19 mouse cellular contexts compared by ENCODE assay signal in the genomic region with DNA sequence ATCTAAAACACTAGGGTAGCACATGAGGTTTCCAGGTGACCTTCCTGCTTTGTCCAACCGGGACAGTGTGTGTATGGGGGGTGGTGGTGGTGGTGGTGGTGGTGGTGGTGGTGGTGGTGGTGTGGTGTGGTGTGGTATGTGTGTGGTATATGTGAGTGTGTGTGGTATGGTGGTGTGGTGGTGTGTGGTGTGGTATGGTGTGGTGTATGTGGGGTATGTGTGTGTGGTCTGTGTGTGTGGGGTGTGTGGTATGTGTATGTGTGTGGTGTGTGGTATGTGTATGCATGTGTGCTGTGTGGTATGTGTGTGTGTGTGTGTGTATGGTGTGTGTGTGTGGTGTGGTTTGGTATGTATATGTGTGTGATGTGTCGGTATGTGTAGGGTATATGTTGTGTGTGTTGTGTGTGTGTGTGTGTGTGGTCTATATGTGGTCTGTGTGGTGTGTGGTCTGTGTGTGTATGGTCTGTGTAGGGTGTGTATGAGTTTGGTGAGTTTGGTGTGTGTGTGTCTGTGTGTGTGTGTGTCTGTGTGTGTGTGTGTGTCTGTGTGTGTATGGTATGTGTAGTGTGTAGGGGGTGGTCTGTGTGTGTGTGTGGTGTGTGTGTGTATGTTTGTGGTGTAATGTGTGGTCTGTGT.
DNase-seq lines count a peak whose midpoint lies in the region; ATAC-seq lines count a peak whose summit lies in the region.
"Had no signal": no experiment of that assay in that cellular context is flagged by ENCODE, and none has a peak within 500 bp of the region (broad histone marks: within the 10 kb centered on the region; RNA-seq: fewer than 3 reads in every experiment).

No protein-coding gene starts in this region.

- no peak overlapping the region for H3K9ac ChIP-seq in hindbrain, embryonic 13.5 days
- no peak overlapping the region for H3K9ac ChIP-seq in hindbrain, embryonic 11.5 days (ENCODE audit: low read depth, low read length)
- H3K9ac ChIP-seq in midbrain, embryonic 11.5 days (ENCODE audit: low read length): no peak overlapping the region
- H3K9ac ChIP-seq in limb, embryonic 12.5 days (replicated peaks): no peak overlapping the region
- H3K9ac ChIP-seq in midbrain, embryonic 16.5 days (ENCODE audit: low read depth, low read length): no peak overlapping the region
- H3K9ac ChIP-seq: stomach, embryonic 15.5 days had no signal

- 92% methylated on average over 2 of the region's 2 CpGs for WGBS in hindbrain, embryonic 13.5 days
- WGBS in hindbrain, embryonic 11.5 days: 93% methylated on average over 2 of the region's 2 CpGs
- 90% methylated on average over 2 of the region's 2 CpGs for WGBS in midbrain, embryonic 11.5 days
- 93% methylated on average over 2 of the region's 2 CpGs for WGBS in midbrain, embryonic 10.5 days
- 88% methylated on average over 2 of the region's 2 CpGs for WGBS in limb, embryonic 12.5 days
- 86% methylated on average over 2 of the region's 2 CpGs for WGBS in midbrain, embryonic 16.5 days

- no peaks in the 10 kb centered on the region for H3K9me3 ChIP-seq in hindbrain, embryonic 13.5 days
- no peaks in the 10 kb centered on the region for H3K9me3 ChIP-seq in hindbrain, embryonic 11.5 days (ENCODE audit: control insufficient read depth, low read length)
- H3K9me3 ChIP-seq in midbrain, embryonic 11.5 days (ENCODE audit: control insufficient read depth, low read length): no peaks in the 10 kb centered on the region
- H3K9me3 ChIP-seq in midbrain, embryonic 10.5 days (replicated peaks): no peaks in the 10 kb centered on the region
- no peaks in the 10 kb centered on the region for H3K9me3 ChIP-seq in limb, embryonic 12.5 days
- H3K9me3 ChIP-seq in midbrain, embryonic 16.5 days (replicated peaks; ENCODE audit: control insufficient read depth, low read length, poor library complexity, severe bottlenecking): no peaks in the 10 kb centered on the region
- H3K9me3 ChIP-seq: stomach, embryonic 15.5 days had no signal

- no peaks in the 10 kb centered on the region for H3K36me3 ChIP-seq in hindbrain, embryonic 13.5 days
- H3K36me3 ChIP-seq in hindbrain, embryonic 11.5 days (ENCODE audit: control insufficient read depth, insufficient read depth, low read length): no peaks in the 10 kb centered on the region
- H3K36me3 ChIP-seq in midbrain, embryonic 11.5 days (ENCODE audit: control insufficient read depth, insufficient read depth, low read length): no peaks in the 10 kb centered on the region
- no peaks in the 10 kb centered on the region for H3K36me3 ChIP-seq in midbrain, embryonic 10.5 days
- no peaks in the 10 kb centered on the region for H3K36me3 ChIP-seq in limb, embryonic 12.5 days
- no peaks in the 10 kb centered on the region for H3K36me3 ChIP-seq in midbrain, embryonic 16.5 days (ENCODE audit: control insufficient read depth, insufficient read depth, low read length)
- H3K36me3 ChIP-seq: stomach, embryonic 15.5 days had no signal

- peak; percentile 67 for ATAC-seq in hindbrain, embryonic 13.5 days (ENCODE audit: low FRiP score)
- no peak for ATAC-seq in hindbrain, embryonic 11.5 days (ENCODE audit: low FRiP score)
- ATAC-seq in midbrain, embryonic 11.5 days (ENCODE audit: low FRiP score): peak; percentile 28; the same call in 1 of the 2 replicates
- ATAC-seq in limb, embryonic 12.5 days (ENCODE audit: insufficient number of reproducible peaks, insufficient read depth, low FRiP score, low TSS enrichment, low read depth): 0 out of 2 replicates have a peak, but pooled peaks have one; percentile 60
- ATAC-seq in midbrain, embryonic 16.5 days: peak; percentile 37; the same call in 1 of the 2 replicates
- ATAC-seq: activated CD4-positive, CD25-positive, alpha-beta regulatory T cell, adult 4 months; Patski had no signal

- 0 out of 2 replicates have a peak, but pooled peaks cover 10% of the 10 kb centered on the region for H3K27me3 ChIP-seq in hindbrain, embryonic 13.5 days
- no peaks in the 10 kb centered on the region for H3K27me3 ChIP-seq in hindbrain, embryonic 11.5 days (ENCODE audit: control insufficient read depth, insufficient read depth, low read length)
- H3K27me3 ChIP-seq in midbrain, embryonic 11.5 days (ENCODE audit: control insufficient read depth, insufficient read depth, low read length): no peaks in the 10 kb centered on the region; the same call in 1 of the 2 replicates
- peaks cover 17% of the 10 kb centered on the region for H3K27me3 ChIP-seq in midbrain, embryonic 10.5 days (ENCODE audit: low read depth, poor library complexity, severe bottlenecking)
- no peaks in the 10 kb centered on the region for H3K27me3 ChIP-seq in limb, embryonic 12.5 days
- no peaks in the 10 kb centered on the region for H3K27me3 ChIP-seq in midbrain, embryonic 16.5 days (ENCODE audit: control insufficient read depth, insufficient read depth, low read depth, low read length)
- H3K27me3 ChIP-seq: Patski; stomach, embryonic 15.5 days had no signal

- H3K27ac ChIP-seq in hindbrain, embryonic 13.5 days: no peak overlapping the region
- no peak overlapping the region for H3K27ac ChIP-seq in hindbrain, embryonic 11.5 days (ENCODE audit: low read depth, low read length)
- no peak overlapping the region for H3K27ac ChIP-seq in midbrain, embryonic 11.5 days (ENCODE audit: low read depth, low read length)
- H3K27ac ChIP-seq in midbrain, embryonic 10.5 days (replicated peaks): no peak overlapping the region
- 0 out of 2 replicates have a peak overlapping the region, but pooled peaks have one; percentile 82 for H3K27ac ChIP-seq in limb, embryonic 12.5 days
- H3K27ac ChIP-seq in midbrain, embryonic 16.5 days (ENCODE audit: low read length): no peak overlapping the region
- H3K27ac ChIP-seq: stomach, embryonic 15.5 days had no signal

- H3K4me1 ChIP-seq in hindbrain, embryonic 13.5 days (replicated peaks): peaks cover 19% of the 10 kb centered on the region
- peaks cover 3% of the 10 kb centered on the region for H3K4me1 ChIP-seq in hindbrain, embryonic 11.5 days (replicated peaks; ENCODE audit: control insufficient read depth, insufficient read depth, low read length)
- peaks cover 10% of the 10 kb centered on the region; the same call in 1 of the 2 replicates for H3K4me1 ChIP-seq in midbrain, embryonic 11.5 days (ENCODE audit: control insufficient read depth, insufficient read depth, low read length)
- peaks cover 34% of the 10 kb centered on the region for H3K4me1 ChIP-seq in midbrain, embryonic 10.5 days
- peaks cover 34% of the 10 kb centered on the region for H3K4me1 ChIP-seq in limb, embryonic 12.5 days (replicated peaks)
- peaks cover 6% of the 10 kb centered on the region; the same call in 1 of the 2 replicates for H3K4me1 ChIP-seq in midbrain, embryonic 16.5 days (ENCODE audit: control insufficient read depth, insufficient read depth, low read length)

- no peak overlapping the region for H3K4me3 ChIP-seq in hindbrain, embryonic 13.5 days
- no peak overlapping the region for H3K4me3 ChIP-seq in hindbrain, embryonic 11.5 days (ENCODE audit: low read depth, low read length)
- no peak overlapping the region for H3K4me3 ChIP-seq in midbrain, embryonic 11.5 days (ENCODE audit: low read depth, low read length)
- no peak overlapping the region for H3K4me3 ChIP-seq in midbrain, embryonic 10.5 days
- H3K4me3 ChIP-seq in limb, embryonic 12.5 days (replicated peaks): no peak overlapping the region
- no peak overlapping the region for H3K4me3 ChIP-seq in midbrain, embryonic 16.5 days (ENCODE audit: low read depth, low read length)
- H3K4me3 ChIP-seq: myocyte; stomach, embryonic 15.5 days had no signal

- H3K4me2 ChIP-seq in hindbrain, embryonic 13.5 days: no peak overlapping the region
- H3K4me2 ChIP-seq in hindbrain, embryonic 11.5 days (replicated peaks; ENCODE audit: low read depth, low read length): no peak overlapping the region
- H3K4me2 ChIP-seq in midbrain, embryonic 11.5 days: no peak overlapping the region
- H3K4me2 ChIP-seq in limb, embryonic 12.5 days: no peak overlapping the region
- H3K4me2 ChIP-seq in midbrain, embryonic 16.5 days (ENCODE audit: low read length): no peak overlapping the region
- H3K4me2 ChIP-seq: stomach, embryonic 15.5 days had no signal

- DNase-seq in hindbrain, embryonic 11.5 days (ENCODE audit: low spot score): no peak
- DNase-seq in midbrain, embryonic 11.5 days (ENCODE audit: low spot score, missing footprints): no peak
- no peak for DNase-seq in midbrain, embryonic 10.5 days (ENCODE audit: low spot score)
- no peak for DNase-seq in layer of hippocampus, adult 8-10 months (ENCODE audit: low spot score in 2 of 2)
- DNase-seq: adrenal gland, postnatal 14 days; cerebellum, adult 11-12 months; cerebellum, postnatal 25 days; heart, postnatal 4 days; kidney, adult 11 months; kidney, postnatal 36 days; lung, adult 18-20 months; lung, postnatal 4 days had no signal
